Mouse (Mus musculus) C2C12 (cell line): Measurements from ENCODE around the gene Cradd.

ENCODE experiments used
- CTCF ChIP-seq: IDR thresholded peaks from one replicate; pipeline ENCODE4 v1.5.1; 2011; ENCODE audit not compliant: control insufficient read depth, insufficient read depth, insufficient read length
- MYOG ChIP-seq: IDR thresholded peaks from one replicate; pipeline ENCODE4 v1.6.1; 2011; ENCODE audit not compliant: control insufficient read depth, insufficient read length; ENCODE audit errors: extremely low read depth
- USF1 ChIP-seq: IDR thresholded peaks from one replicate; pipeline ENCODE4 v1.6.1; 2011; ENCODE audit warnings: low read depth, mild to moderate bottlenecking, control low read depth, moderate library complexity

DNA sequence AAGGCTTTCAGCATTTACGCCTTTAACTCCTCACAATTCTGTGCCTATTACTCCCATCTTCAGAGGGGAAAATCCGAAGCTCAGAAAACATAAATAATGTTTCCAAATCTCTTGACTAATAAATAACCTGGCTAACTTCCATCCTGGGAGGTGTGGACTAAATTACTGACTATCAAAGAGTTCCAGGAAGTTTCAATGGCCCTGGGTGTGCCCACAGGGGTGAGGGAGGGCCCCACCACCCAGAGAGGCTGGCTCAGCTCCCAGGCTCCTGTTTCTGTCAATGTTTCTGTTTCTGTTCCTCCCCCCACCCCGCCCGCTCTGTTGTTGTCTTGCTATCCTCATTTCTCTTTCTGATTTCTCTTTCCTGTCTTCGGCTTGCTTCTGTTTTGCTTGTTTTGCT, 177.4 kb downstream of the Cradd start:
- TF ChIP-seq MYOG (no peak), CTCF (no peak), USF1 (no peak)
